In genomic region chr6:41218415-41218814, GRCm38 (mm10) we compare ENCODE assay signal across 12 mouse cellular contexts.
DNase-seq lines count a peak whose midpoint lies in the region; ATAC-seq lines count a peak whose summit lies in the region.
"Had no signal": no experiment of that assay in that cellular context is flagged by ENCODE, and none has a peak within 500 bp of the region (broad histone marks: within the 10 kb centered on the region; RNA-seq: fewer than 3 reads in every experiment).

No protein-coding gene starts in this region.

- peak; percentile 85 for ATAC-seq in common myeloid progenitor, adult 5-6 weeks (replicated peaks; ENCODE audit: low read depth, poor library complexity, severe bottlenecking)
- peak; percentile 87 for ATAC-seq in megakaryocyte progenitor cell, adult 5-6 weeks (replicated peaks; ENCODE audit: poor library complexity)
- ATAC-seq: forebrain, embryonic 15.5 days had no signal

- DNase-seq in spleen, postnatal 36 days (ENCODE audit: low spot score in 2 of 2), result peak; percentile 12 to 16
- no peak for DNase-seq in spleen, postnatal 10 days (ENCODE audit: low spot score in 2 of 2)
- no peak for DNase-seq in adrenal gland, postnatal 10 days
- no peak for DNase-seq in gastrocnemius, postnatal 4 days (ENCODE audit: low spot score in 2 of 2)
- no peak for DNase-seq in cerebellum, adult 9-10 months
- DNase-seq: adrenal gland, postnatal 25 days; cerebellum, adult 2 months; cerebellum, postnatal 14 days; gastrocnemius, postnatal 10 days had no signal

Comparison
In these comparisons a context has a peak if more than half of its experiments do, and no peak if none do; other contexts are left out.
1. DNase-seq: peak in spleen, postnatal 36 days (2 of 2); none in spleen, postnatal 10 days (0 of 2), adrenal gland, postnatal 10 days (single experiment), gastrocnemius, postnatal 4 days (0 of 2) and cerebellum, adult 9-10 months (single experiment).